Mouse (Mus musculus) bone marrow, adult 2 months (tissue): Measurements from ENCODE around the gene Sgta. TPM values are rescaled to one million over a fixed set of nuclear protein-coding genes. Genes with fewer than 3 reads are reported as not detected.
A peak's percentile ranks its signal among the peaks of the same experiment; 100 is the strongest.
"Not testable (repeated sequence)": the region's sequence is repeated elsewhere in the genome, so short reads cannot be mapped to it uniquely, and the experiment has no call there.

Experiments used
- H3K27ac ChIP-seq: fragments of 200-500 bp; 2 replicates; pipeline ENCODE4 v1.5.1; 2012; ENCODE audit warnings: low read depth, mild to moderate bottlenecking, control low read depth, inconsistent platforms, low read length; ENCODE audit not compliant: control insufficient read depth, poor library complexity, insufficient read depth
- H3K4me1 ChIP-seq: fragments of 200-500 bp; 2 replicates; pipeline ENCODE4 v1.6.1; 2011; ENCODE audit warnings: low read length; ENCODE audit not compliant: control insufficient read depth, insufficient read depth
- H3K4me3 ChIP-seq: fragments of 200-500 bp; replicated peaks from 2 replicates; pipeline ENCODE3; 2011; ENCODE audit warnings: mild to moderate bottlenecking, low read depth, low read length, control low read depth; ENCODE audit not compliant: control insufficient read depth
- CTCF ChIP-seq: fragments of 200-500 bp; IDR thresholded peaks from 2 replicates; pipeline ENCODE4 v1.5.1; 2011; ENCODE audit warnings: low read length, control low read depth; ENCODE audit not compliant: control insufficient read depth, insufficient read depth
- POLR2A ChIP-seq: fragments of 200-500 bp; IDR thresholded peaks from 2 replicates; pipeline ENCODE4 v1.6.1; 2011; ENCODE audit warnings: low read depth, mild to moderate bottlenecking, control low read depth, low read length, borderline replicate concordance; ENCODE audit not compliant: control insufficient read depth
- WGBS: fragments of 180-500 bp; shearing (Covaris S2); methylation state at CpG from one replicate; pipeline ENCODE4 v1.1.7; 2018; 5-methylcytosine and 5-hydroxymethylcytosine counted together
- polyA plus RNA-seq: library from polyadenylated mRNA; stranded (reverse); fragments of >200 nt; gene quantifications from 2 replicates; pipeline ENCODE4 v1.2.4, GENCODE M21; 2011; ENCODE audit warnings: low replicate concordance; ENCODE audit not compliant: missing spikeins, insufficient read depth, insufficient read length

The Sgta gene
- polyA plus RNA-seq, 1 experiment = 52.3 TPM

DNA sequence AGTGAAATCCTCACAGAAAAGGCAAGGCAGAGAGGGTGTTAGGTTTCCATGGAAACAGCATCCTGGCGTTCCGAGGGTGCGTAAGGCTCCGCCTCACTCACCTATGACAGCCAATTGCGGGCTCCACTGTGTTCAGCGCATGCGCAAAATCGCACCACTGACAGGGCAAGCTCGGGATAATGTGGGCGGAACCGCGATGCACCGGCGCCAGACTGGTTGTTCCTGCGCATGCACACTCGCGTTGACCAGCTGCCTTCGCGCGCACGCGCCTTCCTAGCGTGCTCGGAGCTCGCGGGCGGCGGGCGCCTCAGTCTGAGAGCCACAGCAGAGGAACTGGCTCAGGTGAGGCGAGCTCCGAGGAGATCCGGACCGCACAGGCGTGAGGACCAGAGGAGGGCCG lies 9.9 kb upstream of the Sgta start, which contains the start of gene Thop1:
Gene Thop1 (plus strand): TSS at position 200 of the 400 bp plus-strand sequence.
- 0% methylated on average over 35 of the region's 35 CpGs for WGBS
- H3K4me3 ChIP-seq = peak within 1 kb of the TSS; percentile 45
- TF ChIP-seq POLR2A (peak; percentile 81; the same call in 1 of the 2 replicates), CTCF (no peak)
- peak within 1 kb of the TSS; percentile 27; the same call in 1 of the 2 replicates for H3K27ac ChIP-seq
- H3K4me1 ChIP-seq = peaks cover 3% of the 10 kb centered on the region; the same call in 1 of the 2 replicates

DNA sequence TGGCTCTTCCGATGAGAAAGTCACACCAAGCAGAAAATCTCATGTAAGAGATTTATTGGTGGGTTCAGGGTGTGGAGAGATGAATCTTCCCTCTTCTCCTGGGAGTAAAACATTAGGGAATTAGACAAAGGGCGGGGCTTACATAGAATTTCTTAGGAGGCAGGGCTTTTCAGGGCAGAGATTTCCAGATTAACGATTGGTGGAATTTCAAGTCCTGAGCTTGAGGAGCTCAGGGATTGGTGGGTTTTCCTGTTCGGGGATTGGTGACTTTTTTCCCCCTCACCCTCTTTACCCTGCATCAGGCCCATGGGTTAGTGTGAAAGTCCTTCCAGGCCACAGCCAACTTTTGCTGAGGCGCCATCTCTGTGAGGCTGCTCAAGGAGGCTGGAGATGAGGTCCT lies 8.7 kb upstream of the Sgta start:
- peaks cover 3% of the 10 kb centered on the region; the same call in 1 of the 2 replicates for H3K4me1 ChIP-seq
- 77% methylated on average over 5 of the region's 5 CpGs for WGBS
- no peak overlapping the region for H3K27ac ChIP-seq

GRCm38 (mm10) chr10:81064519-81064918 lies 4.5 kb upstream of the Sgta start:
- not testable (repeated sequence) for H3K4me3 ChIP-seq, H3K27ac ChIP-seq, H3K4me1 ChIP-seq
- 81% methylated on average over 8 of the region's 8 CpGs for WGBS

More for the DNA sequence above, 8.7 kb upstream of the Sgta start:
- no peak overlapping the region for H3K4me3 ChIP-seq
- no peak for TF ChIP-seq POLR2A
- no peak for TF ChIP-seq CTCF

GRCm38 (mm10) chr10:81062710-81063109 lies 2.7 kb upstream of the Sgta start:
- no peak for TF ChIP-seq POLR2A
- TF ChIP-seq CTCF = no peak
- peaks cover 1% of the 10 kb centered on the region; the same call in 1 of the 2 replicates for H3K4me1 ChIP-seq
- no peak overlapping the region for H3K4me3 ChIP-seq
- 59% methylated on average over 4 of the region's 4 CpGs for WGBS
- no peak overlapping the region for H3K27ac ChIP-seq

GRCm38 (mm10) chr10:81058896-81059295 lies 1.1 kb downstream of the Sgta start:
- Histone ChIP-seq H3K4me1 (peaks cover 1% of the 10 kb centered on the region; the same call in 1 of the 2 replicates), H3K27ac (no peak overlapping the region), H3K4me3 (no peak overlapping the region)
- TF ChIP-seq CTCF (no peak), POLR2A (no peak)
- WGBS = 72% methylated on average over 6 of the region's 6 CpGs

- peaks cover 1% of the 10 kb centered on the region; the same call in 1 of the 2 replicates for H3K4me1 ChIP-seq
- no peak overlapping the region for H3K4me3 ChIP-seq
- 90% methylated on average over 23 of the region's 23 CpGs for WGBS
- TF ChIP-seq CTCF = no peak
- no peak for TF ChIP-seq POLR2A
- H3K27ac ChIP-seq = no peak overlapping the region
Measured at GRCm38 (mm10) chr10:81057406-81058130, 2.4 kb downstream of the Sgta start.

GRCm38 (mm10) chr10:81055802-81056340 lies 4.1 kb downstream of the Sgta start:
- 79% methylated on average over 11 of the region's 11 CpGs for WGBS
- H3K27ac ChIP-seq, H3K4me1 ChIP-seq, H3K4me3 ChIP-seq: not testable (repeated sequence)

GRCm38 (mm10) chr10:81055169-81055568 lies 4.8 kb downstream of the Sgta start:
- no peak overlapping the region for H3K27ac ChIP-seq
- TF ChIP-seq POLR2A (no peak), CTCF (no peak)
- H3K4me3 ChIP-seq = no peak overlapping the region
- peaks cover 1% of the 10 kb centered on the region; the same call in 1 of the 2 replicates for H3K4me1 ChIP-seq
- WGBS = 88% methylated on average over 6 of the region's 6 CpGs

GRCm38 (mm10) chr10:81052577-81052976 lies 7.4 kb downstream of the Sgta start:
- H3K4me1 ChIP-seq = no peaks in the 10 kb centered on the region; the same call in 1 of the 2 replicates
- TF ChIP-seq POLR2A (no peak), CTCF (no peak)
- no peak overlapping the region for H3K27ac ChIP-seq
- H3K4me3 ChIP-seq = no peak overlapping the region
- WGBS = 83% methylated on average over 5 of the region's 5 CpGs
